Mouse (Mus musculus): ENCODE measurements at regions not wholly inside any gene's neighbourhood (a gene's known extent, or its start where the extent isn't known, plus 50 kb on each side); places are given as distances from the start of the nearest gene placed in this dataset.

- TF ChIP-seq CTCF (IDR thresholded peaks at IDR 0.05; ENCODE audit: extremely low read depth, insufficient read length, insufficient replicate concordance, low read depth, low read length) (no peak), POLR2A (IDR thresholded peaks at IDR 0.05; ENCODE audit: low read depth, low read length) (no peak)
These were observed 191.7 kb downstream of the Ackr3 start for GRCm38 (mm10) chr1:90395331-90396016.

Measured in small intestine, adult 2 months (tissue).